Mouse (Mus musculus): ENCODE measurements around the gene Elavl3. TPM values are rescaled to one million over a fixed set of nuclear protein-coding genes. Genes with fewer than 3 reads are reported as not detected.

Gene Elavl3
- total and polyA plus RNA-seq, 3 experiments = 0.15 to 1.1 TPM; not detected in 1

DNA sequence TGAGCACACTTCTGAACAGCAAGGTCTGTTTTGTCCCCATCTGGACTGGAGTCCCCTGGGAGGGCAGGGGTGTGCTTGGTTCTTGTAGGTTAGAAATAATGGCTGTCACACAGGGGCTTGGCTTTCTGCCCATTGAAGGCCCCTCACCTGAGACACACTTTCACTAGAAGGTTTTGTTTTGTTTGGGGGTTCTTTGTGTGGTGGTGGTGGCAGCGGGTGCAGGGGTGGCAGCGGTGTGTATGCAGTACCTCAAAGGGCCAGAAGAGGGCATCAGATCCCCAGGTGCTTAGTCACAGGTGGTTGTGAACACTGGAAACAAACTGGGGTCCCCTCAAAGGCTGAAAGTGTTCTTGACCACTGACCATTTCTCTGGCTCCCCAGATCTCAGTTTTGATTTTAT lies 73.9 kb downstream of the Elavl3 start (continued):
- TF ChIP-seq NELFE (IDR thresholded peaks at IDR 0.05; ENCODE audit: low read depth, low read length) (no peak), SIN3A (IDR thresholded peaks at IDR 0.05; ENCODE audit: low read length) (peak; percentile 62; the same call in 1 of the 2 replicates), MEF2A (IDR thresholded peaks at IDR 0.05; ENCODE audit: extremely low read depth, insufficient replicate concordance, low read depth, low read length, poor library complexity, severe bottlenecking) (no peak), KAT2A (conservative IDR thresholded peaks at IDR 0.05; ENCODE audit: low read depth, low read length) (no peak), JUND (IDR thresholded peaks at IDR 0.05; ENCODE audit: low read depth, low read length) (0 out of 2 replicates have a peak, but pooled peaks have one; percentile 11), RCOR1 (IDR thresholded peaks at IDR 0.05; ENCODE audit: low read depth, low read length) (no peak), GATA1 (IDR thresholded peaks at IDR 0.05; ENCODE audit: low read depth, low read length) (no peak; the same call in 1 of the 2 replicates), ZNF384 (IDR thresholded peaks at IDR 0.05; ENCODE audit: low read depth, low read length) (peak; percentile 57; the same call in 1 of the 2 replicates), MAFK (IDR thresholded peaks at IDR 0.05; ENCODE audit: borderline replicate concordance, low read depth, low read length) (no peak), BHLHE40 (IDR thresholded peaks at IDR 0.05; ENCODE audit: borderline replicate concordance, low read depth, low read length) (0 out of 2 replicates have a peak, but pooled peaks have one; percentile 50), RAD21 (IDR thresholded peaks at IDR 0.05; ENCODE audit: low read depth, low read length) (peak; percentile 96), GABPA (IDR thresholded peaks at IDR 0.05; ENCODE audit: low read depth, low read length) (no peak), TAL1 (IDR thresholded peaks at IDR 0.05; ENCODE audit: low read length) (no peak), CHD1 (IDR thresholded peaks at IDR 0.05; ENCODE audit: low read depth, low read length) (no peak), TCF12 (IDR thresholded peaks at IDR 0.05; ENCODE audit: low read depth, low read length) (no peak), USF2 (IDR thresholded peaks at IDR 0.05; ENCODE audit: borderline replicate concordance in 1 of 2, insufficient read depth in 1 of 2, low read depth in 1 of 2, low read length in 2 of 2) (no peak), ETS1 (IDR thresholded peaks at IDR 0.05; ENCODE audit: low read depth, low read length) (no peak), EP300 (IDR thresholded peaks at IDR 0.05; ENCODE audit: low read depth in 1 of 2, low read length in 2 of 2) (peak in 1 of 2 experiments; percentile 5; a peak in 1 of 4 replicates), POLR2AphosphoS2 (IDR thresholded peaks at IDR 0.05; ENCODE audit: low read length) (no peak), CTCF (IDR thresholded peaks at IDR 0.05 in 2 of 3, conservative IDR thresholded peaks at IDR 0.05 in 1 of 3; ENCODE audit: control insufficient read depth in 1 of 3, insufficient read depth in 1 of 3, low read depth in 2 of 3, low read length in 3 of 3, poor library complexity in 1 of 3, severe bottlenecking in 1 of 3) (peak; percentile 98 to 100 (median 99))

DNA sequence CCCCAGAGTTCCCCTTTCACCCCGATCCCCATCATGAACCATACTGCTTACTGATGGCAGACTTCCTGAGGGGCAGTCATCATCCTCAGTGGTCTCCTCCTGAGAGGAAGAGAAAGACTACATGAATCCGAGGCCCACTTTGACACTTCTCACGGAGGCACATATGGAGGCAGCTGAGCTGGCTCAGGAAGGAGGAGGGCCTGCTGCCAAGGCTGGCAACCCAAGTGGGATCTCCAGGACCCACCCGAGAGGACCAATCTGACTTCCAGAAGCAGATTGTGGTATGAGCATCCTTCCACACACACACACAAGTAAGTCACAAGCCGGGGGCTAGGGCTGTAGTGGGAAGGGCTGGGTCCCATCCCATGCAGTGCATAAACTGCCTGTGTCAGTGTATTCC lies 74.5 kb downstream of the Elavl3 start:
- Histone ChIP-seq H3K4me1 (ENCODE audit: control insufficient read depth in 1 of 2, insufficient read depth in 2 of 2, low read length in 2 of 2) (no peaks in the 10 kb centered on the region), H3K27ac (ENCODE audit: control insufficient read depth, low read depth, low read length) (no peak overlapping the region), H3K36me3 (ENCODE audit: control insufficient read depth in 1 of 2, insufficient read depth in 2 of 2, low read length in 2 of 2) (no peaks in the 10 kb centered on the region), H3K9me3 (replicated peaks; ENCODE audit: insufficient read depth, low read length) (no peaks in the 10 kb centered on the region), H3K4me3 (ENCODE audit: control insufficient read depth in 1 of 2, insufficient read depth in 1 of 2, low read depth in 2 of 2, low read length in 2 of 2) (no peak overlapping the region), H3K27me3 (ENCODE audit: control insufficient read depth in 1 of 2, insufficient read depth in 2 of 2, low read length in 2 of 2) (peaks cover 8 to 9% of the 10 kb centered on the region in 2 experiments; a peak in 3 of 4 replicates), H3K79me2 (ENCODE audit: control insufficient read depth, insufficient read depth, low read length, poor library complexity) (no peaks in the 10 kb centered on the region), H3K9ac (ENCODE audit: control insufficient read depth, low read depth, low read length, poor library complexity, severe bottlenecking) (no peak overlapping the region)
- DNase-seq (ENCODE audit: low read depth, low spot score) = no peak
- TF ChIP-seq ZC3H11A (IDR thresholded peaks at IDR 0.05; ENCODE audit: low read depth, low read length) (no peak), TCF12 (IDR thresholded peaks at IDR 0.05; ENCODE audit: low read depth, low read length) (no peak), TAL1 (IDR thresholded peaks at IDR 0.05; ENCODE audit: low read length) (no peak), E2F4 (IDR thresholded peaks at IDR 0.05; ENCODE audit: borderline replicate concordance, low read depth, low read length) (no peak), USF1 (IDR thresholded peaks at IDR 0.05; ENCODE audit: low read depth, low read length) (no peak), NELFE (IDR thresholded peaks at IDR 0.05; ENCODE audit: low read depth, low read length) (no peak), POLR2AphosphoS5 (IDR thresholded peaks at IDR 0.05; ENCODE audit: borderline replicate concordance, low read depth, low read length) (no peak), MAFK (IDR thresholded peaks at IDR 0.05; ENCODE audit: borderline replicate concordance, low read depth, low read length) (no peak), UBTF (IDR thresholded peaks at IDR 0.05; ENCODE audit: borderline replicate concordance, insufficient read depth, low read depth, low read length) (no peak), POLR2A (IDR thresholded peaks at IDR 0.05; ENCODE audit: control insufficient read depth in 1 of 2, insufficient read depth in 1 of 2, low read depth in 1 of 2, low read length in 2 of 2, poor library complexity in 1 of 2) (no peak), USF2 (IDR thresholded peaks at IDR 0.05; ENCODE audit: borderline replicate concordance in 1 of 2, insufficient read depth in 1 of 2, low read depth in 1 of 2, low read length in 2 of 2) (no peak)

All from MEL (cell line).